Mouse (Mus musculus) frontal cortex, postnatal 36 days (tissue): Measurements from ENCODE around the gene Atp13a4.
A peak's percentile ranks its signal among the peaks of the same experiment; 100 is the strongest.

Source experiments
- DNase-seq, 2 experiments: peaks; one replicate each; pipeline ENCODE4 v3.0.0; 2022; ENCODE audit warnings: low spot score in 2 of 2

Atp13a4 gene

DNA sequence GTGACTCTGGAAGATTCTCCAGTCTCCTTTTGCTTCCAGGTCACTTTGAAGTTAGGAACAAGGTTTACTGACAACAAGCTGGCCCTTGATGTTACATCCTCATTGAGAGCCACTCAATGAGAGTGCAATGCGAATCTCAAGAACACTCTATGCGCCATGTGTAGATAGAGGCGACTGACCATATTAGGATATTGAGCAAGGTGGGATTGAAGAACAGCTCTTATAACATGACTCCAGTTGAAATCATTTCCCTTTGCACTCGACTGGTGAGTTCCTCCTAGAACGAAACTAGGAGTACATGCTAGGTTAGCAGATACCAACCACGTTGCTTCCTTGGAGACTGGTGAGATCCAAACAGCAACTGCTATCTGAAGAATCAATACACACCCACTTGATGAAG is 64.3 kb downstream of the Atp13a4 start:
- DNase-seq, result no peak

DNA sequence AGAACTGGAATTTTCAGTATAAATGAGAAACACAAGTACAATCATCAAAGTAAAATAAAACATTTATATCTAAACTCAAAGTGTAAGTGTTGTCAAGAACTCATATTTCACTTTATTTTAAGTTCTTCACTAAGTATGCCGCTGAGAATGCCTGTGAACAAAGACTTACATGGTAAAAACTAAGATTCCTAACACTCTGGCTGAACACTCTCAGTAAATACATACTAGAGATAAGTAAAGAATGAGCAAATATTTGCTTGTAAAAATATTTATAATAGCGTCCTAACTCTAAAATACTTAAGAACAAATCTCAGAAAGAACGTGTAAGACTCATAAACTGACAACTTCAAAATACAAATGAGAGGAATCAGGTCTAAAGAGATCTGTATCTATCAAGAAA is 80.9 kb downstream of the Atp13a4 start:
- no peak for DNase-seq

DNA sequence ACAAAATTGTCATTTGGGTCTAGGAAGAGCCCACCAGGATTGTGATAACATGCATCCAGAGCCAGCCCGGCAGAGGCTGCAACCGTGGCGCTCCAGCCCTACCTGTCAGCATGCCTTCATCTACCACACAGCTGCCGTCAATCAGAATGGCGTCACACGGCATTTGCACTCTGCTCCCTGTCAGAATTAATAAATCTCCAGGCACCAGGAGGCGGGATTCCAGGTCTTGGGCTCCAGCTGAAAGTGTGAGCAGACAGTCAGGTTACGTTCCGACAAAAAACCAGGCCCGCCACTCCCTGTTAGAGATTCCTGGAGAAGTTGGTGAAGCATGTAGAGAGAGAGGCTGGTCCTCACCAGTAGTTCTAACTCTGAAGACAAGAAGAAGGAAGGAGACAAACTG is 85.3 kb downstream of the Atp13a4 start:
- DNase-seq, result no peak

DNA sequence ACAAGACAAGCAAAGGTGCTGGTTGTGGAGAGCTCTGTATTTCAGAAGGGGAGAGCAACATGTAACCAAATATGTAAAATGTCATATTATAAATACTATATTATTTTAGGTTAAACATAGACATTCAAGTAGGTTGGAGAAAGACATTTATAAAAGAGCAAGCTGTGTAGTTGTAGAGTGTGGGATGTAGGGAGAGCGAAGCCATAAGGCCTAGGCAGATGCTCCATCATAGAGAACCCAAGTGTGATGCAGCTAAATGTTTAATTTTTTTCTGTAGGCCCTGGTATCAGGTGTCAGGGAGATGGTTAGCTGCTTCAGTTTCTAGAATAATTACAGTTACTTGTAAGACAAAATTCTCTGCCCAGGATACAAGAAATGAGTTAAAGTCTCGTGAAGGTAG is 87.8 kb downstream of the Atp13a4 start:
- peak in 1 of 2 experiments; percentile 46 for DNase-seq

DNA sequence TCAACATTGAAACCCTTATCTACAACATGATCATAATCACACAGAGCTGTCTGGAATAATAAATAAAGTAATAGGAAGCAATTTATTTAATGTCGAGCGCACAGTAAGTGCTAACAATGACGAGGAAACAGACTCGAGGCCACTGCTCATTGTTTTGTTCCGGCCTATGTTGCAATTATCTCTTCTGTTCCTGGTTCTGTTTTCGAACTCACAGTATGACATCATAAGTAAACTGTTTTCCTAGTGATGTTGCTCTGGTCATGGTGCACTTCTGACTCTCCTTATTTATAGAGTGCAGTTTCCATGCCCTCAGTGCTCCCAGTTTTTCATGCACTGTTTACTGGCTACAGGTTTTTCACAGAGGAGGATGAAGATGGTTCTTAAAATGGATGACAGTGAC is 91.4 kb downstream of the Atp13a4 start:
- no peak for DNase-seq

GRCm38 (mm10) chr16:29451706-29452105 is 93.0 kb downstream of the Atp13a4 start:
- DNase-seq, result peak; percentile 27 to 57

DNA sequence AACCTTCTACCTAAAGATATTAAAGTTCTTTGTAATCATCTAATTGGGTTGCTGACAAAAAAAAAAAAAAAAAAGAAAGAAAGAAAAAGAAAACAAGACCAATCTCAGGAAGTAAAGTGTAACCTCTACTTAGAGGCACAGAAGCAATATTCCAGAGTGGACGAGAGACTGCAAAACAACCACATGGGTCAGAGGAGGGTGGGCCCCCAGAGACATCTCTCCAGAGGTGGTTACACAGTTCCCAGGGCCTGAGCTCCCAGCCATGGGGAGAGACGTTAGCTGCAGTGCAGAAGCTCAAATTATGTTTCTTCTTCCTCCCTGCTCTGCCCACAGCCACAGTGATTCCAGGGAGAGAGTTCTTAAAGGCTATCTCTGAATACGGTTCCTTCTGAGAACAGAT is 102.5 kb downstream of the Atp13a4 start:
- DNase-seq, result no peak

GRCm38 (mm10) chr16:29441405-29441985 is 103.2 kb downstream of the Atp13a4 start:
- DNase-seq, result no peak

- no peak for DNase-seq
Measured at GRCm38 (mm10) chr16:29438045-29438444, 106.6 kb downstream of the Atp13a4 start.

DNA sequence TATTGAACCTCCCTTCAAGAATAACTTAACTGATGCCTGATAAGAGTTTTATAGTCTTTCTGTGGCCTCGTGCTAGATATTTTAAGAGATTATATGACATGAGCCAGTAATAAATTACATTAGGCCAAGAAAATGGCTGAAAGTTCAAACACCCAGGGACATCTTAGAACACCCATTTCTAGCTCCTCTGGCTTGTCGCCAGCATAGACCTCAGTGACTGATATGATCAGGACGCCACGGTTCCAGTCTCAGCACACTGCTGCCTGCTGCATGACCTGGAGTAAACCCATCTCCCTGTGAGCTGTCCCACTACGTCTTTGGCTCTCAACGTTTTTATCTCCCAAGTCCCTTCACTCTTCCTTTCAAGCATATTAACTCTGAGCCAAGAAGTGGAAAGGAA is 108.9 kb downstream of the Atp13a4 start:
- DNase-seq, result no peak

- DNase-seq, result peak in 1 of 2 experiments; percentile 57
Measured at GRCm38 (mm10) chr16:29434712-29435111, 110.0 kb downstream of the Atp13a4 start.

DNA sequence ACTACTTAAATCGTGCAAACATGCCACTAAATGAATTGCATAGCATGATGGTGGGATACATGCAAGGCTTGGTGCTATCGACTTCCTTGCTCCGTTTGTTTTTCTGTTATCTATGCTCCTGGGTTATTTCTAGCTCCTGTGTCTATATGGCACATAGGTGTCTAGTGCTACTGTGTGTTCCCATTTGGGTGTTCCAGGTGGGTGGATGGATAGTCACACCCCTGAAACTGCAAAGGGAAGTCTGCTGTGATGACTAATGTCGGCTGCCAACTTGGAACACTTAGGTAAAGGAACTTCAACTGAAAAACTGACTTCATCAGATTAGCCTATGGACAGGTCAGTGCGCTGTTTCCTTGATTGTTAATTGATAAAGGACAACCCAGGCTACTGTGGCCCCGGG is 129.8 kb downstream of the Atp13a4 start:
- DNase-seq, result peak; percentile 14 to 22

- no peak for DNase-seq
Measured at GRCm38 (mm10) chr16:29407319-29407718, 137.3 kb downstream of the Atp13a4 start.

- DNase-seq, result no peak
Measured at GRCm38 (mm10) chr16:29399079-29399478, 145.6 kb downstream of the Atp13a4 start.

DNA sequence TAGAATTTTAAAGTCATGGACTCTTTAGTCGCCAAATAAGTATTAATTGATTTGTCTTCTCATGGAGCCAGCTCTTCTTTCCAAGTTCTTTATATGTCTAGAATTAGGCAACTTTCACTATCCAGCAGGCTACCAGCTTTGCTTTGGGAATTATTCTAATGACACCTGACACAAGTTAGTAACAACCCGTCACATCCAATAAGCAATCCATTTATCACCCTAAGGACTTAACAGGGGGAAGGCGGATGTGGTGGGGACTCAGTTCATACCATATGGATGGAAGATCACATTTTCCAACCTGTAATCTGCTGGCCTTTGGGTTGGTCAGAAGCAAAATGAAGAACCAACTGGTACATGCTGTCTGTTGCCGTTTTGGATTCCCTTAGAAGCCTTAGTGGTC is 159.9 kb downstream of the Atp13a4 start:
- DNase-seq, result no peak

- DNase-seq, result no peak
Measured at GRCm38 (mm10) chr16:29378458-29378857, 166.2 kb downstream of the Atp13a4 start, which contains the start of gene Atp13a5. TSS of gene Atp13a5 (minus strand) at chr16:29378732.

GRCm38 (mm10) chr16:29374636-29375035 is 170.0 kb downstream of the Atp13a4 start:
- peak; percentile 30 to 61 for DNase-seq
